ENCODE assay signal across 9 mouse cellular contexts in the genomic region with DNA sequence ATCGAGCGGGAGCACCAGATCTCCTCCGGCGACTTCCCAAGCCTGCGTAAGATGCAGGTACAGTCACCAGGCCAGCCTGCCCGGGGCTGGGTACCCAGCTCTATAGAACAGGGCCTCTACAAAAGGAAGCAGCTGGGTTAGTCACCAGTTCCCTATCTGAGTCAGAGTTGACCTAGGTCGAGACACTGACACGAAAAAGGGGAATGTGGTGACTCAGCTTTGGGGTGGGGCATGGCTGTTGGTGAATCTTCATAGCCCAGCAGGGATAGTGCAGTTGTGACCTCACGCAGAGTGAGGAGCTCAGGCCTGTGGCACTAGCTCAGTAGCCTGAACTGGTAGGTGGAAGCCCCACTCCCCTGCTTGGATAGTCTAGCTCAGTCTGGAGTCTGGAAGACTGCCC. TPM values are rescaled to one million over a fixed set of nuclear protein-coding genes. Genes with fewer than 3 reads are reported as not detected.
DNase-seq lines count a peak whose midpoint lies in the region; ATAC-seq and TF ChIP-seq lines count a peak whose summit lies in the region.
"Had no signal": no experiment of that assay in that cellular context is flagged by ENCODE, and none has a peak within 500 bp of the region (broad histone marks: within the 10 kb centered on the region; RNA-seq: fewer than 3 reads in every experiment).

No protein-coding gene starts in this region.

- ATAC-seq in kidney, postnatal 0 days (replicated peaks; ENCODE audit: low FRiP score, low read depth) = 0 out of 2 replicates have a peak, but pooled peaks have one; percentile 29
- no peak for ATAC-seq in kidney, embryonic 15.5 days (replicated peaks; ENCODE audit: low FRiP score)
- peak; percentile 83 for ATAC-seq in monocyte, adult 5-6 weeks (replicated peaks; ENCODE audit: insufficient number of reproducible peaks, low FRiP score, low TSS enrichment, poor library complexity, severe bottlenecking)

- peaks cover 45% of the 10 kb centered on the region for H3K36me3 ChIP-seq in kidney, postnatal 0 days (ENCODE audit: insufficient read depth, low read length)
- peaks cover 75% of the 10 kb centered on the region for H3K36me3 ChIP-seq in kidney, embryonic 15.5 days

- H3K4me3 ChIP-seq in kidney, postnatal 0 days (replicated peaks; ENCODE audit: low read depth, low read length) = no peak overlapping the region
- H3K4me3 ChIP-seq in kidney, embryonic 15.5 days (replicated peaks) = no peak overlapping the region
- H3K4me3 ChIP-seq: limb, embryonic 15.5 days had no signal

- no peaks in the 10 kb centered on the region for H3K9me3 ChIP-seq in kidney, postnatal 0 days (replicated peaks; ENCODE audit: low read length)
- H3K9me3 ChIP-seq in kidney, embryonic 15.5 days (replicated peaks) = no peaks in the 10 kb centered on the region
- H3K9me3 ChIP-seq: limb, embryonic 15.5 days had no signal

- H3K4me2 ChIP-seq in kidney, postnatal 0 days (ENCODE audit: low read length) = no peak overlapping the region
- H3K4me2 ChIP-seq in kidney, embryonic 15.5 days = no peak overlapping the region
- H3K4me2 ChIP-seq: limb, embryonic 15.5 days had no signal

- DNase-seq in kidney, postnatal 0 days (ENCODE audit: low spot score) = no peak
- peak; percentile 81 for DNase-seq in adrenal gland, postnatal 10 days
- DNase-seq in heart, postnatal 10 days = peak; percentile 50 to 58
- DNase-seq in cerebellum, postnatal 10 days = no peak
- no peak for DNase-seq in left cerebral cortex, postnatal 25 days (ENCODE audit: low spot score in 2 of 2)
- no peak for DNase-seq in left cerebral cortex, adult 8-10 months (ENCODE audit: low spot score in 2 of 2)

- TF ChIP-seq CTCF in kidney, postnatal 0 days (IDR thresholded peaks at IDR 0.05; ENCODE audit: low read depth) = no peak

- intact Hi-C loops in heart, postnatal 10 days (cut with DNase I) = no loop called here
- intact Hi-C loops in left cerebral cortex, postnatal 25 days (cut with DNase I) = no loop called here

- no peaks in the 10 kb centered on the region for H3K27me3 ChIP-seq in kidney, postnatal 0 days (ENCODE audit: insufficient read depth, low read length)
- no peaks in the 10 kb centered on the region for H3K27me3 ChIP-seq in kidney, embryonic 15.5 days
- H3K27me3 ChIP-seq: limb, embryonic 15.5 days had no signal

- WGBS in kidney, postnatal 0 days = 89% methylated on average over 9 of the region's 9 CpGs
- 83% methylated on average over 9 of the region's 9 CpGs for WGBS in kidney, embryonic 15.5 days

- no peaks in the 10 kb centered on the region for H3K4me1 ChIP-seq in kidney, postnatal 0 days (replicated peaks; ENCODE audit: insufficient read depth, low read length)
- H3K4me1 ChIP-seq in kidney, embryonic 15.5 days = peaks cover 12% of the 10 kb centered on the region; the same call in 1 of the 2 replicates

- H3K9ac ChIP-seq in kidney, postnatal 0 days (ENCODE audit: low read depth, low read length) = no peak overlapping the region
- H3K9ac ChIP-seq in kidney, embryonic 15.5 days = no peak overlapping the region
- H3K9ac ChIP-seq: limb, embryonic 15.5 days had no signal

- no peak overlapping the region for H3K27ac ChIP-seq in kidney, postnatal 0 days
- no peak overlapping the region for H3K27ac ChIP-seq in kidney, embryonic 15.5 days
- H3K27ac ChIP-seq: limb, embryonic 15.5 days had no signal

RNA-seq across cellular contexts. Expression of a gene that starts 8.6 kb away (rescaled TPM):
- polyA plus RNA-seq in kidney, postnatal 0 days (2015; fragmentation: Nextera tagmentation; extraction: Ambion mirVana) = 1.0 TPM in 2 replicates
- 0.78 and 1.0 TPM in 2 replicates for polyA plus RNA-seq in kidney, embryonic 15.5 days (2015; fragmentation: Nextera tagmentation; extraction: Ambion mirVana)
- total RNA-seq in adrenal gland, postnatal 10 days (2021) = 10 to 100 TPM; 10.3 to 11.6 TPM
- total RNA-seq in heart, postnatal 10 days (2021) = 1 to 10 TPM; 9.6 to 9.9 TPM
- total RNA-seq in monocyte, adult 5-6 weeks (2017) = 1.9 to 4.3 TPM (median 2.2 TPM) in 3 replicates
- total RNA-seq in left cerebral cortex, postnatal 25 days (2021) = 1 to 10 TPM; 2.7 to 2.9 TPM
- total RNA-seq in left cerebral cortex, adult 8-10 months (2022) = 1 to 10 TPM; 5.4 to 7.4 (median 5.5) TPM

RNA-seq across cellular contexts. Expression of a gene that starts 21.1 kb away (rescaled TPM):
- 64.2 and 73.4 TPM in 2 replicates for polyA plus RNA-seq in kidney, postnatal 0 days (2015; fragmentation: Nextera tagmentation; extraction: Ambion mirVana)
- polyA plus RNA-seq in kidney, embryonic 15.5 days (2015; fragmentation: Nextera tagmentation; extraction: Ambion mirVana) = 67.8 and 81.8 TPM in 2 replicates
- total RNA-seq in adrenal gland, postnatal 10 days (2021) = 100 to 1,000 TPM; 104 to 106 TPM
- total RNA-seq in heart, postnatal 10 days (2021) = 100 to 1,000 TPM; 129 to 181 TPM
- total RNA-seq in monocyte, adult 5-6 weeks (2017) = 40.8 to 62.5 TPM (median 59.6 TPM) in 3 replicates
- total RNA-seq in left cerebral cortex, postnatal 25 days (2021) = 10 to 100 TPM; 35.9 to 40.3 TPM
- 10 to 100 TPM; 31.0 to 36.8 (median 35.8) TPM for total RNA-seq in left cerebral cortex, adult 8-10 months (2022)

RNA-seq across cellular contexts. Expression of a gene that starts 37.1 kb away (rescaled TPM):
- 51.9 and 54.6 TPM in 2 replicates for polyA plus RNA-seq in kidney, postnatal 0 days (2015; fragmentation: Nextera tagmentation; extraction: Ambion mirVana)
- polyA plus RNA-seq in kidney, embryonic 15.5 days (2015; fragmentation: Nextera tagmentation; extraction: Ambion mirVana) = 82.1 and 91.8 TPM in 2 replicates
- 10 to 100 TPM; 37.1 to 38.7 TPM for total RNA-seq in adrenal gland, postnatal 10 days (2021)
- 10 to 100 TPM; 18.6 to 21.8 TPM for total RNA-seq in heart, postnatal 10 days (2021)
- 14.1 to 22.5 TPM (median 17.8 TPM) in 3 replicates for total RNA-seq in monocyte, adult 5-6 weeks (2017)
- total RNA-seq in left cerebral cortex, postnatal 25 days (2021) = 10 to 100 TPM; 69.7 to 70.0 TPM
- total RNA-seq in left cerebral cortex, adult 8-10 months (2022) = 10 to 100 TPM; 58.9 to 66.9 (median 62.6) TPM

RNA-seq across cellular contexts. Expression of a gene that starts 43.3 kb away (rescaled TPM):
- polyA plus RNA-seq in kidney, postnatal 0 days (2015; fragmentation: Nextera tagmentation; extraction: Ambion mirVana) = 12.2 and 13.5 TPM in 2 replicates
- 18.7 and 21.9 TPM in 2 replicates for polyA plus RNA-seq in kidney, embryonic 15.5 days (2015; fragmentation: Nextera tagmentation; extraction: Ambion mirVana)
- total RNA-seq in adrenal gland, postnatal 10 days (2021) = 10 to 100 TPM; 35.9 to 54.6 TPM
- 10 to 100 TPM; 52.3 to 52.4 TPM for total RNA-seq in heart, postnatal 10 days (2021)
- 119 to 200 TPM (median 169 TPM) in 3 replicates for total RNA-seq in monocyte, adult 5-6 weeks (2017)
- total RNA-seq in left cerebral cortex, postnatal 25 days (2021) = 10 to 100 TPM; 83.3 to 92.3 TPM
- 100 to 1,000 TPM in 2 of 4 experiments, 10 to 100 TPM in 2; 91.7 to 111 (median 101) TPM for total RNA-seq in left cerebral cortex, adult 8-10 months (2022)

RNA-seq across cellular contexts. Expression of a gene that starts 56.2 kb away (rescaled TPM):
- 7.0 and 7.8 TPM in 2 replicates for polyA plus RNA-seq in kidney, postnatal 0 days (2015; fragmentation: Nextera tagmentation; extraction: Ambion mirVana)
- 9.8 and 12.1 TPM in 2 replicates for polyA plus RNA-seq in kidney, embryonic 15.5 days (2015; fragmentation: Nextera tagmentation; extraction: Ambion mirVana)
- 10 to 100 TPM; 25.0 to 30.2 TPM for total RNA-seq in adrenal gland, postnatal 10 days (2021)
- 10 to 100 TPM; 17.7 to 19.0 TPM for total RNA-seq in heart, postnatal 10 days (2021)
- 32.7 to 41.0 TPM (median 33.2 TPM) in 3 replicates for total RNA-seq in monocyte, adult 5-6 weeks (2017)
- total RNA-seq in left cerebral cortex, postnatal 25 days (2021) = 10 to 100 TPM; 33.1 to 35.6 TPM
- total RNA-seq in left cerebral cortex, adult 8-10 months (2022) = 10 to 100 TPM; 31.8 to 35.7 (median 35.4) TPM

Comparison
In these comparisons a context has a peak if more than half of its experiments do, and no peak if none do; other contexts are left out.
1. DNase-seq: peak in adrenal gland, postnatal 10 days (single experiment) and heart, postnatal 10 days (2 of 2); none in kidney, postnatal 0 days (single experiment), cerebellum, postnatal 10 days (0 of 2), left cerebral cortex, postnatal 25 days (0 of 2) and left cerebral cortex, adult 8-10 months (0 of 2).